Mouse (Mus musculus) liver, adult 2 months (tissue): ENCODE results near the gene Hps6.

Experiments used
- CTCF ChIP-seq: fragments of 200-500 bp; IDR thresholded peaks from 2 replicates; pipeline ENCODE4 v1.5.1; 2011; ENCODE audit warnings: low read depth, low read length, control low read depth
- POLR2A ChIP-seq: fragments of 200-500 bp; IDR thresholded peaks from 2 replicates; pipeline ENCODE4 v1.6.1; 2011; ENCODE audit warnings: low read length, control low read depth; ENCODE audit not compliant: insufficient read depth; ENCODE audit errors: extremely low read depth

DNA sequence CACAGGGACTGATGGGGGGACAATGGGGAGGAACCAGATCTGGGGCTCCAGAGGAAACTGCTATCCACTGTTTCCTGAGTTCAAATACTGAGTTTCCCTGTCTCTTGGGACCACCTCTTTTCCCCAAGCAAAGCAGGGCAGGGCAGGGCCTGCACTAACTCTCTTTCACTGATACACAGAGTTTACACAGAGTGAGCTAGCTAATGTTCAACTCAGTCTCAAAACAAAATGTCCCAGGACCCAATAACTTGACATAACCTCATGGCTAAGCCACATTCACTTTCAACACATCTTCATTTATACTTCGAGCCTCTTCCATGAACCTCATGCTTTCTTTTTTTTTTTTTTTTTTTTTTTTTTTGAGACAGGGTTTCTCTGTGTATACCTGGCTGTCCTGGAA lies 26.3 kb downstream of the Hps6 start:
- no peak for TF ChIP-seq CTCF
- TF ChIP-seq POLR2A, result no peak
